In the genomic region with DNA sequence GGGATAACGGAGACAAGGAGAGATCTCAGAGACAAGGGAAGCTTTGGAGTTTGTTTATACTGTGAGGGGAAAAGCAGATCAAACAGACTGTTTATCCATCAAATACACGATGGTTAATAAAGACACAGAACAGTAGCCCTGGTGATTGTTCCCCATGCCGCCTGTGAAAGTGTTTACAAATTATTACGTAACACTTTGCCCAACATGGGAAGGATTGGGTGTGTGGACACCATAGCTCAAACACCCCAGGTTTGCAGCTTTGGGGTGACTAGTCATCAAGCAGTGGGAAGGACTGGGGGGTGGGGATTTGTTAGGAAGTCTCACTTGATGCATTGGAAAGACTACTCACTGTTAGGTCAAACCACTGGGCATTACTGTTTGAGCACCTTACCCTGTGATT, we compare ENCODE assay signal across 20 mouse cellular contexts.
"Had no signal": no experiment of that assay in that cellular context is flagged by ENCODE, and none has a peak within 500 bp of the region (broad histone marks: within the 10 kb centered on the region; RNA-seq: fewer than 3 reads in every experiment).

No protein-coding gene starts in this region.

- H3K36me3 ChIP-seq: intestine, embryonic 15.5 days; limb, embryonic 10.5 days; limb, embryonic 13.5 days; liver, embryonic 15.5 days; midbrain, embryonic 10.5 days; midbrain, embryonic 13.5 days had no signal

- H3K9me3 ChIP-seq: intestine, embryonic 15.5 days; limb, embryonic 10.5 days; limb, embryonic 13.5 days; liver, embryonic 15.5 days; megakaryocyte, embryonic 14.5 days; midbrain, embryonic 10.5 days; midbrain, embryonic 13.5 days had no signal

- H3K4me1 ChIP-seq: intestine, embryonic 15.5 days; limb, embryonic 10.5 days; limb, embryonic 13.5 days; midbrain, embryonic 10.5 days; midbrain, embryonic 13.5 days had no signal

- H3K9ac ChIP-seq: intestine, embryonic 15.5 days; limb, embryonic 13.5 days; liver, embryonic 15.5 days; lung, embryonic 14.5 days; midbrain, embryonic 13.5 days had no signal

- ATAC-seq: intestine, embryonic 15.5 days; midbrain, embryonic 13.5 days; midbrain, embryonic 16.5 days had no signal

- DNase-seq: kidney, adult 18-20 months; kidney, adult 9 months; kidney, postnatal 14 days; kidney, postnatal 4 days; liver; lung, embryonic 14.5 days; right cerebral cortex, postnatal 4 days; thymus, adult 2 months; thymus, postnatal 14 days; thymus, postnatal 4 days had no signal

- H3K27ac ChIP-seq: intestine, embryonic 15.5 days; limb, embryonic 10.5 days; limb, embryonic 13.5 days; liver, embryonic 15.5 days; midbrain, embryonic 10.5 days; midbrain, embryonic 13.5 days; stomach, postnatal 0 days had no signal

- H3K4me3 ChIP-seq: intestine, embryonic 15.5 days; limb, embryonic 10.5 days; limb, embryonic 13.5 days; liver, embryonic 15.5 days; megakaryocyte, embryonic 14.5 days; midbrain, embryonic 10.5 days; midbrain, embryonic 13.5 days; myocyte had no signal

- H3K27me3 ChIP-seq: intestine, embryonic 15.5 days; limb, embryonic 13.5 days; liver, embryonic 15.5 days; megakaryocyte, embryonic 14.5 days; midbrain, embryonic 13.5 days had no signal

- H3K4me2 ChIP-seq: intestine, embryonic 15.5 days; limb, embryonic 13.5 days; liver, embryonic 15.5 days; lung, embryonic 14.5 days; midbrain, embryonic 13.5 days had no signal
